Comparison of ENCODE assay signal across 11 mouse cellular contexts in genomic region chr6:4973337-4973736, GRCm38 (mm10).
DNase-seq lines count a peak whose midpoint lies in the region; TF ChIP-seq lines count a peak whose summit lies in the region.
"Had no signal": no experiment of that assay in that cellular context is flagged by ENCODE, and none has a peak within 500 bp of the region (broad histone marks: within the 10 kb centered on the region; RNA-seq: fewer than 3 reads in every experiment).

No protein-coding gene starts in this region.

- H3K4me3 ChIP-seq in kidney, adult 2 months (ENCODE audit: insufficient read depth, low read depth, low read length), result no peak overlapping the region
- H3K4me3 ChIP-seq: liver, embryonic 13.5 days; midbrain, embryonic 15.5 days had no signal

- no peak overlapping the region for H3K27ac ChIP-seq in kidney, adult 2 months (ENCODE audit: insufficient read depth, low read depth, low read length)
- H3K27ac ChIP-seq: liver, embryonic 13.5 days; midbrain, embryonic 15.5 days had no signal

- no peak for TF ChIP-seq POLR2A in kidney, adult 2 months (IDR thresholded peaks at IDR 0.05; ENCODE audit: low read depth, low read length)

- no peak for TF ChIP-seq CTCF in kidney, adult 2 months (conservative IDR thresholded peaks at IDR 0.05; ENCODE audit: insufficient read depth, insufficient read length, low read depth, low read length)

- no peaks in the 10 kb centered on the region for H3K27me3 ChIP-seq in kidney, adult 2 months (replicated peaks; ENCODE audit: control insufficient read depth, insufficient read depth, low read length)
- H3K27me3 ChIP-seq: liver, embryonic 13.5 days; midbrain, embryonic 15.5 days had no signal

- 74% methylated on average over 10 of the region's 10 CpGs for WGBS in kidney, adult 2 months

- DNase-seq in kidney, adult 2 months, result peak; percentile 11
- no peak for DNase-seq in kidney, adult 18-20 months
- peak; percentile 3 to 6 for DNase-seq in B cell, adult 2 months
- DNase-seq in fat pad, adult 2 months (ENCODE audit: extremely low read depth, low read depth, low spot score), result peak; percentile 88
- DNase-seq in lung, postnatal 36 days, result peak; percentile 83
- DNase-seq in layer of hippocampus, adult 9-11 months, result no peak
- DNase-seq in thymus, postnatal 14 days, result no peak
- no peak for DNase-seq in layer of hippocampus, adult 18-20 months (ENCODE audit: low spot score in 2 of 2)
- DNase-seq: gastrocnemius, postnatal 14 days; liver, embryonic 13.5 days had no signal

- no peaks in the 10 kb centered on the region for H3K36me3 ChIP-seq in kidney, adult 2 months (ENCODE audit: control insufficient read depth, insufficient read depth, low read length)
- H3K36me3 ChIP-seq: liver, embryonic 13.5 days; midbrain, embryonic 15.5 days had no signal

- no peaks in the 10 kb centered on the region for H3K4me1 ChIP-seq in kidney, adult 2 months (ENCODE audit: control insufficient read depth, insufficient read depth, low read length)
- H3K4me1 ChIP-seq: liver, embryonic 13.5 days; midbrain, embryonic 15.5 days had no signal

Comparison
In these comparisons a context has a peak if more than half of its experiments do, and no peak if none do; other contexts are left out.
1. DNase-seq: peak in kidney, adult 2 months (single experiment), B cell, adult 2 months (2 of 2), fat pad, adult 2 months (single experiment) and lung, postnatal 36 days (single experiment); none in kidney, adult 18-20 months (single experiment), layer of hippocampus, adult 9-11 months (single experiment), thymus, postnatal 14 days (single experiment) and layer of hippocampus, adult 18-20 months (0 of 2).